Mouse (Mus musculus) right cerebral cortex, postnatal 14 days (tissue): ENCODE data around the gene Gm10837.

Source experiments
- DNase-seq: peaks from one replicate; pipeline ENCODE4 v3.0.0; 2022

The Gm10837 gene

GRCm38 (mm10) chr14:122535986-122536385 is 45.6 kb downstream of the Gm10837 start:
- DNase-seq: no peak
